Mouse (Mus musculus): ENCODE results near the gene Gm5447.

DNA sequence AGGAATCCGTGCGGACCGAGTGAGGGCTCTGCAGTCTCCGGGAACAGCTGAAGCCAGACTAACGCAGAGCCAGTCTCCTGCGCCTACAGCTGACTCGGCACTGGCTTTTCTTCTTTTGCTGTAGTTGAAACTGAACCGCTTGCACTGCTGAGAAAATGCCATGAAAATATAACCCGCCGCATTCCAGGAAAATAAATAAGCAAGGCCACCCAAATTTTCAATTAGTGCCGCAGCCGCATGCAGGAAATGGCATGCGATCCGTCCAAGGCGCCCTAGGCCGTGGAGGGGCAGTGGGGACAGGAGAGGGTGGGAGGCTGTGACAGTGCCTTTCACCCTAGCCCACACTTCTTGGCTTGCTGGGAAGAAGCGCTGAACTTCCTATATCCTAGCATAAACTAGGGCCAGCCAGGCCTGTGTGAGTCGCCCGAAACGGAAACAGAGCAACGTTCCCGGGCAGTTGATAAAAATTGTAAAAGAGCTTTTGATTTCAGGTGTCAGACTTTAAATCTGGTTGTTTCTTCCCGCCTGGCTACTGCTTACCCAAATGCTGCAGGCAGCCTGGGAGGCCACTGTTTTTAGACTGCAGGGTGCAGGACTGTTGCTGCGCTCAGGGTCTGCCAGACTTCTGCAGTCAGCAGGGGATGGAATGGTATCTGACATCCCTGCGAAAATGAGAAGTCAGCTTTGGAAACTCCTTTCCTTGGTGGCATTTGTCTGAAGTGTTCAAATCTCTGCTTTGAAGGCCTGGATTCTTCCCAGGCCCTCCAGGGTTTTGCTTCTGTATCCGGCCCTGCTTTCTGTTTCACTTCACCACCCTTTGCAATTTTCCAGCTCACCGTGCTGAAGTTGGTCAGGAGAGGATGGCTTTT is 11.8 kb downstream of the Gm5447 start:
- TF ChIP-seq POLR2A (IDR thresholded peaks at IDR 0.05; ENCODE audit: borderline replicate concordance, extremely low read depth, low read depth, low read length) = peak; percentile 38; the same call in 1 of the 2 replicates
- no peak for TF ChIP-seq CTCF (IDR thresholded peaks at IDR 0.05; ENCODE audit: insufficient read depth, low read length)
